Mouse (Mus musculus) lung, postnatal 36 days (tissue): ENCODE results near the gene Cyfip2.
A peak's percentile ranks its signal among the peaks of the same experiment; 100 is the strongest.
"Not testable (repeated sequence)": the region's sequence is repeated elsewhere in the genome, so short reads cannot be mapped to it uniquely, and the experiment has no call there.

Experiments
- DNase-seq: peaks from one replicate; pipeline ENCODE4 v3.0.0; 2022; ENCODE audit warnings: mixed read lengths

The Cyfip2 gene

DNA sequence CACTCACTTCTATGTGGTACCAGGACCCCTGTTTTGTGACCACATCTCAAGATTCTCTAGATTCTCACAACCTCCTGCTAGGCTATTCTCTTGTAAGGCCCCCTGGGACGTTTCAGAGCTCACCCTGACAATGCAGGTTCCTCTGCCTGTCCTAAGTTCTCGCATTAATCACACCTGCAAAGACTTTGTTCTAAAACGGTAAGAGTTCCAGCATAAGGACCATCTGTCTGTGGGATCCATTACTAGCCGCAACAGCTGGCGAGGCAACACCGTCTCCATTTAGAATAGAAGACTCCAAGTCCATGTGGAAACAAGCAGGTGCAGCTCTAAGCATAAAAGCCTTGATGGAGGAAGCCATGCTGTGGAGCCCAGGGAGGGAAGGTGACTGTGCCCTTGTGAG, 82.5 kb downstream of the Cyfip2 start:
- no peak for DNase-seq

GRCm38 (mm10) chr11:46225345-46225744, 87.3 kb downstream of the Cyfip2 start:
- no peak for DNase-seq

DNA sequence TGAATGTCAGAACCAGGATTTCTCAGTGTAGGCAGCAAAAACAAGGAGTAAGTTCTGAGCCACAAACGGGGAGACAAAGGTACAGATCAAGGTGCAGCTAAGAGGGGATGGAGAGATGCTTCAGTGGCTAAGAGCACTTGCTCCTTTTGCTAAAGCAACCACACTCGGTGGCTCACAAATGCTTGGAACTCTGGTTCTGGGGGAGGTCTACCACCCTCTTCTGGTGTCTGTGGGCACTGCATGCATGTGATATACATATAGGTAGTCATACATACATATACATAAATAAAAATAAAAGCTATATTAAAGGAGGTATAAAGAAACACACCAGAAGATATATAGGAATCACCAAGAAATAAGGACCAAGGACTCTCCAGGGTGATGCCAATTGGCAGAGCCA, 89.1 kb downstream of the Cyfip2 start:
- no peak for DNase-seq

- no peak for DNase-seq
Measured at GRCm38 (mm10) chr11:46220211-46220610, 92.4 kb downstream of the Cyfip2 start.

DNA sequence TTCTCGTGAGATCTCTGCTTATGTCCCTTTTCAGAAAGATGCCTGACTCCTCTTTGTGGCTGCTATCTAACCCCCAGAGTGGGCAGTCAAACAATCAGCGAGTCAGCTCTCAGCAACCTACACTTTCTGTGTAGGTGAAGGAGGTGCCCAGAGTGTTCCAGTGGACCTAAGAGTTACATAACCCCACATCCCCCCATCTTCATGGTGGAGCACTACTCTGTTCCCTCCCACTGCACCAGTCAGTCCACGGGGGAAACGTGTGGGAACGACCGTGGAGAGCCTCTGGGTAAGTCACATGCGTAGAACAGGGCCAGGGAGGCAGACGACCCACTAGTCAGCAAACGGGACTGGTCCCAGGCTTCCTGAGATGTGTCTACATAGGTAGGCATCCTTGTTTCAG, 93.3 kb downstream of the Cyfip2 start:
- DNase-seq: no peak

DNA sequence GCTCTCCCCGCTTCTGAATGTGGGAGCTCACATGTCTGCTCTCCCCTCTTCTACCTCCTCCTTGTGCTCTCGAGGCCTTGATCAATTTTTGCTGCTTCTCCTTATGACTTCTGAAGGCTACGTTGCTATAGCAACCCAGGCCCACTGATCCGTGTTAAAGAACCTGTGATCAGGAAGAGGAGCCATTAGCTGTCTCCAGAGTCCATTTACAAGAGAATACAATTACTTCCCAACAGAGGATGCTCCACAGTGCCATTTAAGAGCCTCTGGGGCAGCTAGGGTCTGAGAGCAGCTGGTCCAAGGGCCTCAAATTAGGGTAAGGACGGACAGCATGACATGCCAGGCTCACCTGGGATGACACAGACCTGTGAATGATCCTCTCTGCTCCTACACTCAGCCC, 94.1 kb downstream of the Cyfip2 start:
- DNase-seq: no peak

DNA sequence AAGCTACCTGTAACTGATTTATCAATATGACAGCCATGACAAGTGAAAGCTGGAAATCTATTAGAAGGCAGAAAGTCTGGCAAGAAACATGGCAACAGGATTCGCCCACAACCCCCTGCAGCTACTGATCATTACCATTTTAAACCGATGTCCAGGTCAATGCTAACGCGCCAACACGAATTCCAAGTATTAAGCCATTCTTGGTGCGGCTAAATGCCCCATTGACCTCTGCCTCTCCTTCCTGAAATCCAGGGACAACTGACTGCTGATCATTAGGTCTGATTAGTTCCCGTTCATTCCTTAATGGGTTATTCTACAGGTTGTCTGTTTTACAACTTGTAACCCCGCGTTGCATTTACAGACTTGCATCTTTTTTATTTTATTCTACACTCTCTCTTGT, 95.0 kb downstream of the Cyfip2 start:
- DNase-seq: no peak

- DNase-seq: peak; percentile 53
Measured at GRCm38 (mm10) chr11:46216669-46217068, 96.0 kb downstream of the Cyfip2 start.

- DNase-seq: peak; percentile 82
Measured at GRCm38 (mm10) chr11:46215354-46215753, 97.3 kb downstream of the Cyfip2 start.

DNA sequence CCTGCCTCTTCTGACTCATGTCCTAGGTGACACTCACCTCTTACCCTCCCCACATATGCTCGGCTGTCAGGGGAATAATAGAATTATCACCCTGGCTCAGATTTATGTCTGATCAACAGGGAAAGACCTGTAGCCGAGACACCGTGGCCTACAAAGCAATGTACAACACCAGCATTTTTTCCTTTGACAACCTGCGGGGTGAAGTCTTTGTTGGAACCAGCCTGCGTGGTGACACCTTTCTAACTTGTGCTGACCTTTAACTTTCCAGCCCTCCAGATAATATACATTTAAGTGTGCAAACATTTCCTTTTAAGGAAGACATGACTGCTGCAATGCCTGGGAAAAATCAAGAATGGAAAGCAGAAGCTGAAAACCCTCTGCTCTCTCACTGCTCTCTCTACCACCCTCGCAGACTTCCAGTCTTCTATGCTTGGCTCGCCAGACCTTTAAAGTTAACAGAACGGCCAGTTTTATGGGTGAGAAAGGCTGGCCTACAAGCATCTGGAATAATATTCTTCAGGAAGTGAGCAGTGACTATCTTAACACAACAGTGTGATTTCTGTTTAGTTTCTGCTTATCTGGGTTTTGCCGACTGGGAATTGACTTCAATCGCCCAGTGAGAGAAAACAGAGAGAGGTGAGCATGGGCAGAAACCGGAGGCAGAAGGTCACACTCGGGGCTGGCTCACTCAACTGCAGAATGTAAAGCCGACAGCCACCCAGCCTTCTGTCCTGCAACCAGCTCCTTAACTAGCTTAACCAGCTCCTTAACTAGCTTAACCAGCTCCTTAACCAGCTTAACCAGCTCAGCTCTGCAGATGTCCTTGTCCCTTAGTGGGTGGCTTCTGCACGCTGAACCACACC, 98.1 kb downstream of the Cyfip2 start:
- no peak for DNase-seq

DNA sequence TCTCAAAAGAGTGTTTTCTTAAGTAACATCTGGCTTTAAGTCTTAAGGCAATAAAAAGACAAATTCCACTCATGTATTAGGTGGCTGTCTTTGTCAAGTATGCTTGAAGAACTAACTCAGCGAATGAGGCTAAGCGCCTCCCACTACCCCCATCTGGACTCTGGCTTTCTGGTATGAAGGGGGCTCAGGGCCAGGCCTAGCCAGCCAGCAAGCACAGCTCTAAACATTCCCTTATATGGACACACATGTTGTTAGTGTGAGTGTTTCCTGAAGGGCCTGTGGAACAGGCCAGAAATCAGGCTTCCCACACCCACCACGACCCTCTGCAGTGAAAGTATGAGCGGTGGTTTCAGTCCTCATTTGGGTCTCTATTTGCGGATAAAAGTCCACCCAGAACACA, 98.8 kb downstream of the Cyfip2 start:
- peak; percentile 26 for DNase-seq

DNA sequence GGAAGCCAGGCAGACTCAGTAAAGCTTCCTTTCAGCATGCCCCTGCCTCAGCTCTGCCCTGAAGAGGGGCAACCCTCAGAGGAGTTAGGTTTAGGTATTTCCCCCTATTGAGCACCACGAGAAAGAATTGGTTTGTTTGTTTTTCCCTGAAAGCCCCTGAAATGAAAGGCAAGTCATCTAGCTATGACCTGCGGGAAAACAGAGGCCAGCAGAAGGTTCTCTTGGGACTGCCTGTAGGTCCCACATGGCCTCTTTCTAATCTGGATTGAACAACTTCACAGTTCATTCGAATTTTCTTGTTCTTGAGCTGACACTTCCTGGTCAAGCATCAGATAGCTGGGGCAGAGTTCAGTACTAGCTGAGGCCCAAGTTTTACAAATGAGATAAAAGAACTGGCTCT, 100.8 kb downstream of the Cyfip2 start:
- no peak for DNase-seq

GRCm38 (mm10) chr11:46209884-46210283, 102.8 kb downstream of the Cyfip2 start:
- DNase-seq: no peak

DNA sequence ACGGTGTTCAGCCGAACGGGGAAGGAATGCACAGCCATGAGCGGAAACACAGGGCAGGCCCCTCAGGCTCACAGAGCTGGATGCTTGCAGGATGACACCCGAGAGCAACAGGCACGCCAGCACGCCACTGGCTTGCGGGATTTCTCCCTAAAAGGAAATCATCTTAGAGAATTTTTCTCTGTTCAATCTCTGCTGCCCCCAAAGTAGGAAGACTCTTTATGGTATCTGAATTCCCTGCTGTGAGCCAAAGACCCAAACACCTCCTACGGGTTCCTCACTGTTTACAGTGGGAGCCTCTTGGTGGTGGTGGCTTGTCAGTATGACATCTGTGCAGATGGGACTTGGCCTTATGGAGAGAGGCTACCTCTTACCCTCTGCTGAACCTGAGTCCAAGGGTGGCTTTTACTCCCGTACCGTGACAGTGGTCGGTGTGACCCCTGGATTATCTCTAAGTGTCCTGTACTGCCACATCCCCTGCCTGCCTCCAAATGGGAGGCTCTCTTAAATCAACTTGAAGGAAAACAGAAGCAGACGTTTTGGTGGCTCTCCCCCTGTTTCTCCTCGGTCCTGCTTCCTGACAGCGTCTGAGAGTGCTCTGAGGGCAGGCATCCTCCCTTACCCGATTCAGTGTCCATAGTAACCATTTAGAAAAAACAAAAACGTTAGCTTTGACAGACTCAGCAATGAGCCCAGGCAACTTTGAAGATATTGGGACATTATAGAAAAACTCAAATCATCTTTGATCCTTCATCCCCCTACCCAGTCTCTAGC, 106.8 kb downstream of the Cyfip2 start:
- DNase-seq: no peak

DNA sequence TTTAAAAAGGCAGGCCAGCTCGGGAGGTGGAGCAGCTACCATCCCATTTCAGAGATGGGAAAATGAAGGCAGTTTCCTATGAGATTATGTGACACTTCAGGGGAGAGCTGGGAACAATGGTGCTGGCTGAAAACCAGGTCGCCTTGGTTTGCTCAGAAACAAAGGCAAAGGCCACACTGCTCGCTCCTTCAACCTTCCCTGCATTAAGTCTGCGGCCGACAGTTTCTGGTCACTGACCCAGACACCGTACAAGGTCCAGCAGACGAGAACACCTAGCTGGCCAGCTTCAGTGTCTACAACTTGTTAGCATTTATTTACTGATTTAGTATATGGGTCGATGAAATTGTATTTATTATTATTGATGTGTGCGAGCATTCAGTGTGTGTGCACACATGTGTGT, 107.8 kb downstream of the Cyfip2 start:
- DNase-seq: no peak

DNA sequence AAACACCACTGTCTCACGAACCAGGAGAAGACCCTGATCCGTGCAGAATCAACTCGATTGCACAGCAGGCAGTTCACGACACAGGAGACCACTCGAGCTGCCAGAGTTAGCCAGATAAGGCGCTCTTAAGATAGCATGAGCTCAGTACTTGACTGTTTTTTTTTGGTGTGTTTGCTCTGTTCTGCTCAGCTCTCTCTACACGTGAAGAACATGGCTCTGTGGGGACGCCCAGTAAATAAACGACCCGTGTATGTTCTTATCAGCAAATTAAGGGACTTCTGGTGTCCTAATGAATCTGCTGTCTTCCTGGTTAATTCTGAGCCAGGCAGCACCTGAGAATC, 110.1 kb downstream of the Cyfip2 start:
- peak; percentile 38 for DNase-seq

DNA sequence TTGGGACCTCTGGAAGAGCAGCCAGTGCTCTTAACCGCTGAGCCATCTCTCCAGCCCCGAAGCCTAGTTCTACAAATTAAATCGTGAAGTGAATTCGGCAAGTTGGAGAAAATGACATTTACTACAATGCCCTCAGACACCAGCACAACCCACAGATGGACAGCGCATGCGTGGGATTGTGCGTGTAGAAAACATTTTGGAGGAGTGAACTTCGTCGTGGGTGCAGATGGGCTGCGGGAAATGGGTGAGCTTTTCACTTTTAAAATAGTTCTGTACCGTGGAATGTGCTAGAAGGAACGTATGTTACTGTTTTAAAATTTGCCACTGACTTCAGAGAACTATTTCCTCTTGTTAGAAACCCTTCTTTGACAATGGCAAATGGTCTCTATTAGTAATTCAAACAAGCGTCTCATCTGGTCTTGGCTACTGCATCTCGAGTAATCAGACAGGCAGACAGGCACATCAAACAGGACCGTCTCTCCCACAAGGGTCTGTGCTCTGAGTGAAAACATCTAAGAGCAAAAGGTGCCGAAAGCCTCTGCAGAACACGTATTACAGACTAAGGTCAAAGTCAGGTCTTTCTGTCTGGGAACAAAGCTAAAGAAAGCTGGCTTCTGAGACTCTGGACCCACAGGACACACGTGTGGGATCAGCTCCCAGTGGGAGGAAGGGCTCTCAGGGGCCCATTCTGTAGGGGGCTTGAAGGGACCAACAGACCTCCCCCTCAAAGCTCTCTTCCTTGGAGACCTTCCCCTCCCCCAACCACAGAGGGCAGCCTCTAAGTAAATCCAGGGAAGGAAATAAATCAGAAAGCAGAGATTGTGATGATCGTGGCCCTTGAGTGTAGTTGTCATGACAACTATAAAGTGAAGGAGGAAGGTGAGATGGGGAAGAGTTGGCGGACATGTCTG, 110.8 kb downstream of the Cyfip2 start:
- DNase-seq: no peak

DNA sequence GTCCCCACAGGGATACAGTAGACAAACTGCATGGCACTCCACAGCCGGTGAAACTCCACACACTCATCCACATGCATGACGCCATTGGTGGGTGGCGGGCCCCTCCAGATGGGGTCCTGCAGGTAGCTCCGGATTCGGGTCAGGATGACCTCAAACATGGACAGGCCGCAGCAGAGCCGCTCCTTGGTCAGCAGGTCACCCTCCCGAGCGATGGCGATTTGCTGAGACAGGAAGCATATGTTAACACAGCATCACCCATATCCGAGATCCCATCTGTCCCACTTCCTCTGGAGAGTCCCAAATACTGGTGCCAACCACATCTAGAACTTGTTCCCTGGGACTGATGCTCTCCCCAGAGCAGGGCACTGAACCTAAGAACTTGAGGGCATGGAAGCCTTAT, 112.0 kb downstream of the Cyfip2 start:
- DNase-seq: peak; percentile 11

DNA sequence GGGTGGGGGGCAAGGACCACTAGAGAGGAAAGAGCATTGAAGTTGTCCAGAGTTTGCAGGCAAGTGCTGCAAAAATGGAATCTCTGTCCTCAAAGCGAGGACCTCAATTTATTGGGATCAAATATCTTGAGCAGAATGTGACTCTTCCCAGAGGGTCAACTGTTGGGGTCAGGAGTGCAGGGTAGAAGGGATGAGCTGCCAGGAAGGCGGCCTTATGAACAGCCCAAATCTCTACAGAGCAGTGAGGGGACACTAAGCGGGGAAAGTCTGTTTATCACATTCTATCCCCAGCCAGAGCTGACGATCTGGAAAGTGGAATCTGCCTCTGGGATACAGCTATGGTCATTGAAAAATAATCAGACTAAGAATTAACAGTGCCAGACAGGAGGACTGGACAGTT, 118.5 kb downstream of the Cyfip2 start:
- DNase-seq: no peak

DNA sequence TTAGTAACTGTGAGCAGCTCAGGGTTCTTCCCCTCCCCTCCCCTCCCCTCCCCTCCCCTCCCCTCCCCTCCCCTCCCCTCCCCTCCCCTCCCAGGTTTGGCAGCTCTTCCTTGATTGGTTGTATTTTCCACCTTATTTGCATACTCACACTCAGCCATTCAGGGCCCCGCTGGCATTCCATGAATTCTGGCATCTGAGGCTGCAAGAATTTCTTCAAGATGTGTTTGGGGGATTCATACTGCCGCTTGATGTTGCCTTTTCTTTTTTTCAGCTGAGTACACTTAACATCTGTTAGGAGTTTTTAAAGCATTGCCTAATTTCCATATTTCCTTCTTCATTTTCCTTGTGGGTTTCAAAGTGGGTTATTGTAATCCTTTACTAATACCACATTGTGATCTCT, 124.4 kb downstream of the Cyfip2 start:
- no peak for DNase-seq

DNA sequence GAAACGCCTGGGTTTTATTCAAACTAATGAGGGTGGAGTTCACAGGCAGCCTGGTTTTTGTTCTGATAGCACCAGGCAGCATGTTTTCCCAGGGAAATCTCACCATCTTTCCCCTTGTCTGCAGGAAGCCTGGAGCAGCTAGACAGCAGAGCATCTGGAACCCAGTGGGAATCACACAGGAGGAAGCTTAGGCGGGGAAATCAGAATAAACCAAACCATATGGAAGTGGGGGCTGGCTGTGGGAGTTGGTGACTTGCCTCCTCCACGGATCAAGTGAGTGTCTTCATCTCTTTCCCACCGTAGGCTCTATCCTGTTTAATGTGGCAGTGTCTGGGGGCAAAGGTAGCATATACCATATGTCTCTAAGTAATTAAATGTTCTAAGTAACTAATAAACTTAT, 127.2 kb downstream of the Cyfip2 start:
- no peak for DNase-seq

DNA sequence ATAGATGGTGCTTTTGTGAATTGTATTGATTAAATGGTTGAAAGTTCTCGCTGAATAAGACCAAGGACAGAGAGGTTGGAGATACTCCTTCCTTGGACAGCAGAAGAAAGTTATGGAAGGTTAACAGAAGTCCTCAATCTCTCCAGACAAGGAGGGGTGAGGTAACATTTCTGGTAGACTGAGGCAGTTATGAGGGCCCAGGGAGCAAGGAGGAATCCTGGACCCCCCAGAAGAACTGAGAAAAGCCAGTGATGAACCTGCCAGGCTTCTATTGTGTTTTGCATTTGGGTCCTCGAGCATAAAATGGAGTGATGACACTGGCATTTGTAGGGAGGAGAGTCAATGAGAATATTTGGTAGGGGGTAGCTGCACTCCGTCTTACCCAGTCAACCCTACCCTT, 127.7 kb downstream of the Cyfip2 start:
- DNase-seq: no peak

- DNase-seq: not testable (repeated sequence)
Measured at GRCm38 (mm10) chr11:46182031-46182430, 130.6 kb downstream of the Cyfip2 start.
